Mouse (Mus musculus): Measurements from ENCODE around the gene Brca2. TPM values are rescaled to one million over a fixed set of nuclear protein-coding genes. Genes with fewer than 3 reads are reported as not detected.
"Not testable (repeated sequence)": the region's sequence is repeated elsewhere in the genome, so short reads cannot be mapped to it uniquely, and the experiment has no call there.

Brca2 gene
- 12.8 TPM in 2 replicates for polyA plus RNA-seq (2015; fragmentation: Nextera tagmentation; extraction: Ambion mirVana)

- no peaks in the 10 kb centered on the region for H3K9me3 ChIP-seq (ENCODE audit: control insufficient read depth, low read length)
- peaks cover 7% of the 10 kb centered on the region for H3K4me1 ChIP-seq (ENCODE audit: control insufficient read depth, insufficient read depth, low read length)
- H3K4me2 ChIP-seq (ENCODE audit: low read depth, low read length), result peak within 1 kb of the TSS; percentile 75
- 5% methylated on average over 63 of the region's 63 CpGs for WGBS
- peak within 1 kb of the TSS; percentile 82 for H3K4me3 ChIP-seq (ENCODE audit: low read length)
- H3K9ac ChIP-seq (ENCODE audit: low read depth, low read length), result peak within 1 kb of the TSS; percentile 90
- ATAC-seq, result peak; percentile 97
- no peaks in the 10 kb centered on the region for H3K27me3 ChIP-seq (replicated peaks; ENCODE audit: control insufficient read depth, insufficient read depth, low read length)
- peak within 1 kb of the TSS; percentile 83 for H3K27ac ChIP-seq (ENCODE audit: low read length)
- H3K36me3 ChIP-seq (ENCODE audit: control insufficient read depth, insufficient read depth, low read length), result no peaks in the 10 kb centered on the region
These were observed at the start of gene Brca2 for GRCm38 (mm10) chr5:150521937-150522866. TSS of gene Brca2 (plus strand) at chr5:150522630.

- H3K36me3 ChIP-seq (ENCODE audit: control insufficient read depth, insufficient read depth, low read length), result no peaks in the 10 kb centered on the region
- 68% methylated on average over 4 of the region's 4 CpGs for WGBS
- H3K9ac ChIP-seq (ENCODE audit: low read depth, low read length), result no peak overlapping the region
- no peaks in the 10 kb centered on the region for H3K4me1 ChIP-seq (ENCODE audit: control insufficient read depth, insufficient read depth, low read length)
- no peaks in the 10 kb centered on the region for H3K27me3 ChIP-seq (replicated peaks; ENCODE audit: control insufficient read depth, insufficient read depth, low read length)
- no peak overlapping the region for H3K4me3 ChIP-seq (ENCODE audit: low read length)
- no peak overlapping the region for H3K4me2 ChIP-seq (ENCODE audit: low read depth, low read length)
- no peaks in the 10 kb centered on the region for H3K9me3 ChIP-seq (ENCODE audit: control insufficient read depth, low read length)
- H3K27ac ChIP-seq (ENCODE audit: low read length), result no peak overlapping the region
- no peak for ATAC-seq
These were observed 45.1 kb upstream of the Brca2 start for GRCm38 (mm10) chr5:150477364-150477763.

- H3K9ac ChIP-seq (ENCODE audit: low read depth, low read length), result no peak overlapping the region
- H3K4me3 ChIP-seq (ENCODE audit: low read length), result no peak overlapping the region
- H3K27me3 ChIP-seq (replicated peaks; ENCODE audit: control insufficient read depth, insufficient read depth, low read length), result no peaks in the 10 kb centered on the region
- WGBS, result 40% methylated on average over 4 of the region's 4 CpGs
- no peaks in the 10 kb centered on the region for H3K36me3 ChIP-seq (ENCODE audit: control insufficient read depth, insufficient read depth, low read length)
- ATAC-seq, result no peak
- H3K27ac ChIP-seq (ENCODE audit: low read length), result no peak overlapping the region
- H3K4me2 ChIP-seq (ENCODE audit: low read depth, low read length), result no peak overlapping the region
- H3K4me1 ChIP-seq (ENCODE audit: control insufficient read depth, insufficient read depth, low read length), result no peaks in the 10 kb centered on the region
- H3K9me3 ChIP-seq (ENCODE audit: control insufficient read depth, low read length), result no peaks in the 10 kb centered on the region
These were observed 43.8 kb upstream of the Brca2 start for GRCm38 (mm10) chr5:150478612-150479011.

- ATAC-seq, result no peak
- H3K9me3 ChIP-seq (ENCODE audit: control insufficient read depth, low read length), result no peaks in the 10 kb centered on the region
- H3K36me3 ChIP-seq (ENCODE audit: control insufficient read depth, insufficient read depth, low read length), result no peaks in the 10 kb centered on the region
- H3K4me3 ChIP-seq (ENCODE audit: low read length), result no peak overlapping the region
- H3K27ac ChIP-seq (ENCODE audit: low read length), result no peak overlapping the region
- H3K4me1 ChIP-seq (ENCODE audit: control insufficient read depth, insufficient read depth, low read length), result no peaks in the 10 kb centered on the region
- H3K9ac ChIP-seq (ENCODE audit: low read depth, low read length), result no peak overlapping the region
- 65% methylated on average over 3 of the region's 3 CpGs for WGBS
- H3K4me2 ChIP-seq (ENCODE audit: low read depth, low read length), result no peak overlapping the region
- no peaks in the 10 kb centered on the region for H3K27me3 ChIP-seq (replicated peaks; ENCODE audit: control insufficient read depth, insufficient read depth, low read length)
These were observed 37.2 kb upstream of the Brca2 start for GRCm38 (mm10) chr5:150485198-150485597.

DNA sequence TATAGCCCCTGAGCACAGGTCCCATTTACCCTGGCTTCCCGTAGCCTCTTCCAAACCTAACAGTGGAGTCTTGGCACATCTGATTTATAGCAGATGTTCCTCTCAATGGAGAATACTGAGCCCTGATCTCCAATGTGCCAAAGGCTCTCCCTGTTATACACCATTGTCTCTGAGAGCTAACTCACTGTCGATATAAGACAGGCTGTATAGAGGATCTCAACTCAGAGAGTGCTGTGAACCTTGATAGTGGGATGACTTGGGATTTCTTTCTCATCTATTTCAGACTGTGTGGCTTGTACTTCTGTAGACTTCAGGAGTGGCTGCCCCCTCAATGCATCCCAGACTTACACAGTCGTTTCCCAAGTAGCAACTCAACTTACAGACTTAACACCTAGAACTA is 32.1 kb upstream of the Brca2 start:
- H3K27me3 ChIP-seq (replicated peaks; ENCODE audit: control insufficient read depth, insufficient read depth, low read length), result no peaks in the 10 kb centered on the region
- WGBS, result 71% methylated on average over 3 of the region's 3 CpGs
- no peaks in the 10 kb centered on the region for H3K36me3 ChIP-seq (ENCODE audit: control insufficient read depth, insufficient read depth, low read length)
- no peaks in the 10 kb centered on the region for H3K4me1 ChIP-seq (ENCODE audit: control insufficient read depth, insufficient read depth, low read length)
- no peak overlapping the region for H3K27ac ChIP-seq (ENCODE audit: low read length)
- no peak overlapping the region for H3K9ac ChIP-seq (ENCODE audit: low read depth, low read length)
- H3K4me2 ChIP-seq (ENCODE audit: low read depth, low read length), result no peak overlapping the region
- no peaks in the 10 kb centered on the region for H3K9me3 ChIP-seq (ENCODE audit: control insufficient read depth, low read length)
- ATAC-seq, result no peak
- H3K4me3 ChIP-seq (ENCODE audit: low read length), result no peak overlapping the region

- H3K9ac ChIP-seq (ENCODE audit: low read depth, low read length), result no peak overlapping the region
- H3K27me3 ChIP-seq (replicated peaks; ENCODE audit: control insufficient read depth, insufficient read depth, low read length), result no peaks in the 10 kb centered on the region
- ATAC-seq, result no peak
- 57% methylated on average over 8 of the region's 8 CpGs for WGBS
- H3K4me1 ChIP-seq (ENCODE audit: control insufficient read depth, insufficient read depth, low read length), result no peaks in the 10 kb centered on the region
- no peak overlapping the region for H3K4me3 ChIP-seq (ENCODE audit: low read length)
- no peak overlapping the region for H3K4me2 ChIP-seq (ENCODE audit: low read depth, low read length)
- H3K36me3 ChIP-seq (ENCODE audit: control insufficient read depth, insufficient read depth, low read length), result no peaks in the 10 kb centered on the region
- no peak overlapping the region for H3K27ac ChIP-seq (ENCODE audit: low read length)
- no peaks in the 10 kb centered on the region for H3K9me3 ChIP-seq (ENCODE audit: control insufficient read depth, low read length)
These were observed 31.6 kb upstream of the Brca2 start for GRCm38 (mm10) chr5:150490821-150491220.

GRCm38 (mm10) chr5:150491573-150492173 is 30.8 kb upstream of the Brca2 start:
- not testable (repeated sequence) for H3K9ac ChIP-seq (ENCODE audit: low read depth, low read length); H3K4me1 ChIP-seq (ENCODE audit: control insufficient read depth, insufficient read depth, low read length); H3K4me3 ChIP-seq (ENCODE audit: low read length); H3K4me2 ChIP-seq (ENCODE audit: low read depth, low read length); ATAC-seq; H3K36me3 ChIP-seq (ENCODE audit: control insufficient read depth, insufficient read depth, low read length); H3K27me3 ChIP-seq (replicated peaks; ENCODE audit: control insufficient read depth, insufficient read depth, low read length); H3K9me3 ChIP-seq (ENCODE audit: control insufficient read depth, low read length); H3K27ac ChIP-seq (ENCODE audit: low read length)
- WGBS, result 95% methylated on average over 4 of the region's 4 CpGs

GRCm38 (mm10) chr5:150495792-150496191 is 26.6 kb upstream of the Brca2 start:
- no peak for ATAC-seq
- Histone ChIP-seq H3K36me3 (ENCODE audit: control insufficient read depth, insufficient read depth, low read length) (no peaks in the 10 kb centered on the region), H3K4me1 (ENCODE audit: control insufficient read depth, insufficient read depth, low read length) (no peaks in the 10 kb centered on the region), H3K27me3 (replicated peaks; ENCODE audit: control insufficient read depth, insufficient read depth, low read length) (no peaks in the 10 kb centered on the region), H3K9ac (ENCODE audit: low read depth, low read length) (no peak overlapping the region), H3K9me3 (ENCODE audit: control insufficient read depth, low read length) (no peaks in the 10 kb centered on the region), H3K4me3 (ENCODE audit: low read length) (no peak overlapping the region), H3K4me2 (ENCODE audit: low read depth, low read length) (no peak overlapping the region), H3K27ac (ENCODE audit: low read length) (no peak overlapping the region)
- WGBS, result 57% methylated on average over 6 of the region's 6 CpGs

DNA sequence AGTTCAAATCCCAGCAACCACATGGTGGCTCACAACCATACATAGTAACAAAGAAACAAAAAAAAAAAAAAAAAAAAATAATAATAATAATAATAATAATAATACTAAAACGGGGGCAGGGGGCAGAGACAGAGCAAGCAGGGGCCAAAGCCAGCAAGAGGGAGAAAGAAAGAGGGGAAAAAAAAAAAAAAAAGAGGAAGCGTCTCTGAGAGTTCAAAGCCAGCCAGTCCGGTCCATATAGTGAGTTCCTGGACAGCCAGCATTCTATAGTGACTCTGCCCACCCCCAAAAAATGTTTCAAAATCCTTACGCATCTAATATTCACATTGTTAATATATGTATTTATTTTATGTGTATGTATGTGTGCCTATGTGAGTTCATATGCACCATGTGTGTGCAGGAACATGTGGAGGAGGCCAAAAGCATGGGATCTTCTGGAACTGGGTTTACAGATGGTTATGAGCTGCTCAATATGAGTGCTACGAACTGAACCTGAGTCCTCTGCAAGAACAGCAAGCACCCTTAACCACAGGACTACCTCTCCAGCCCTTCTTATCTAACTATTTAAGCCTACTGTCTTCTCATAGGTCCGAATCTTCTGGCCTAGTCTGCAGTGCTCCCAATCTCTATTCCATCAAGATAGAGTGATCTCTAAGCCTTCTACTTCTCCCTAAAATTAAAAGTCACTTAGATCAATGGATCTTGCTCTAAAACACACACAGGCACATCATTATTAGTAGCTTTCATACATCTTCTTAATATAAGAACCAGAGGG is 11.8 kb upstream of the Brca2 start:
- 84% methylated on average over 6 of the region's 6 CpGs for WGBS
- no peak for ATAC-seq
- H3K36me3 ChIP-seq (ENCODE audit: control insufficient read depth, insufficient read depth, low read length), result no peaks in the 10 kb centered on the region
- H3K4me1 ChIP-seq (ENCODE audit: control insufficient read depth, insufficient read depth, low read length), result no peaks in the 10 kb centered on the region
- H3K27me3 ChIP-seq (replicated peaks; ENCODE audit: control insufficient read depth, insufficient read depth, low read length), result no peaks in the 10 kb centered on the region
- H3K9ac ChIP-seq (ENCODE audit: low read depth, low read length), result no peak overlapping the region
- H3K4me2 ChIP-seq (ENCODE audit: low read depth, low read length), result no peak overlapping the region
- no peak overlapping the region for H3K27ac ChIP-seq (ENCODE audit: low read length)
- no peaks in the 10 kb centered on the region for H3K9me3 ChIP-seq (ENCODE audit: control insufficient read depth, low read length)
- no peak overlapping the region for H3K4me3 ChIP-seq (ENCODE audit: low read length)
